Mouse (Mus musculus): ENCODE results near the gene Cox20.
A peak's percentile ranks its signal among the peaks of the same experiment; 100 is the strongest.
"Not testable (repeated sequence)": the region's sequence is repeated elsewhere in the genome, so short reads cannot be mapped to it uniquely, and the experiment has no call there.

The Cox20 gene

DNA sequence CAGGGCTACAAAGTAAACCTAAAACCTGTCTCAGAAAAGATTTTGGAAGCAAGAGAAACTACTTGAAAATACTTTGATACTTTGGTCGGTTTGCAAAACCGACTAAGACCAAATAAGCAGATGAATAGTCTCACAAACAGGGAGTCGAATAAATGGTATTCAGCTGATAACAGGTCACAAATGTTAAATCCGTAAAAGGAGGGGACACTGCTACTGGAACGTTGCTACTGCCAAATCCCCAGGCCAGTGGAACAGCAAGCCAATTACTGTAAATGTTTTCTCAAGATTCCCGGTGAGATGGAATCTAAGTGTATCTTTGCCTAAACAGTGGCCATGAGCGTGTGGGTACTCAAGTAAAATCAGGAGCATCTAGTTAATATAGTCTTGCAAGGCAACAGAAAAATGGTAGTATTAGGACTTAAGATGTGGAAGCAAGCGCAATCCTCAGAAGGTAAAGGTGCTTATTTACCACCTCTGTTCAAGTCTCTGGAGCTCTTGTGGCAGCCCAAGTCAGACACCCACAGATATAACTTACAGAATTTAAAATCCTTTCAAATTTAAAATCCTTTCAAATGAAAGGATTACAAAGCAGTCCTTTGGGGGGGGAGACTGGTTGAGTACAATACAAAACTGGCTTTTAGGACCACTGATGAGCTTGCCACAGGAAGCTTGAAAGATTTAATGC lies 1.2 kb downstream of the Cox20 start:
- no peak for DNase-seq (ENCODE audit: low spot score in 2 of 2)

DNA sequence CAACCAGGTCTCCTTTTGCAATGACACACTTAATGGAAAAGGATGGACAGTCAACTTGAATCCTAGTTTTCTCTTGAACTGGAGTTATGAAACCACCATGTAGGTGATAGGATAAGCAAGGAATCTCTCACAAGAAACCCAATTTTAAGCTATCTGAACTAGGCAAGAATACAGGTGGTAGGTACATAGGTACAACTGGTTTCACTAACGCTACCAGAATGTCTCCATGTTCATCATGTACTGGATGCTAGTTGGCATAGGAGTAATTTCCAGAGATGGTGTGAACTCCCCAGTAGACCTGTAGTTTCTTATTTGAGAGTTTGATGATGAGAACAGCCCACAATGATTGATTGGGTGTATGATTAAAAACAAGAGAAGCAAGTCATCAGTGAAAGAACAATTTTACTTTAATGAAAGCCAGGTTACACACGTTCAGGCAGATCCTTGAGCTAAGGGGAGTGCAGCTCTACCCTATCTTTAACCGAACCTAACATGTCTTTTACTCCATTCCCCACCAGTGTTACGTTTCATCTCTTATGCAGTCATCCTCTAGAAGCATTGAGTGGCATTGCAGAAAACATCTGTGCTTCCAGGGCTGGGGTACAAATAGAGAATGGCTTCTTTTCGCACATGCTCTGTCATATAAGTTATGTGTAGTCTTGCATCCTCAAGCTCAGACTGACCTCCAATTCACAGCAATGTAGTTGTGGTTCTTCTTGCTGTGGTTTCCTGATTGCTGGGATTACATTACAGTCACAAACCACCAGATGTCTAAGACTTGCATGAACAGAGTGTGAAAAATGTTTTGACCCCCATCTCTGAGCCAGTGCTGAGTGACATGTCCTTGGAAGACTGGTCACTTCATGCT lies 2.0 kb downstream of the Cox20 start:
- DNase-seq (ENCODE audit: low spot score in 2 of 2): no peak

DNA sequence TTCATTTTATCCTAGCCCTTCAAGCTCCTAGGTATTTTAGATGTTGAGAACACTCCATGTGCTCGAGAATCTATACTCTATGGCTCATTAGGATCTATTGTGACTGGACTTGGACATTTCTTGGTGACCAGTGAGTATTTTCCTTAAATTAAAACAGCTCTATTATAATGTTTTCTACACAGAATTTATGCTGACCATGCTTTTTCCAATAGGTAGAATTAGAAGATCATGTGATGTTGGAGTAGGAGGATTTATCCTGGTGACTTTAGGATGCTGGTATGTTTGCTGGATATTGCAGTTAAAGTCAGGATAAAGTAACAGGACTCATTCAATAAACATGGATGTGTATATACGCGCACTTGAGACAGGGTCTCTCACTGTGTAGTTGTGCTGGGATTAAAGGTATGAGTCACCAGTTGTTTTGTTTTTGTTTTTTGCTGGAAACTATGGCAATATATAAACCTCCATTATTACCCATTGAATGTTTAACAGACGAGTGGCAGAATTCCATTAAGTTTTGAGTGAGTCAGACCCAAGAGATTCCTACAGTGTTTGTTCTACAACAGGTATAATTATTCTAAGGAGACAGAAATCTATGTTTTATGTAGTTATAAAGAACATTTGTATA lies 2.9 kb downstream of the Cox20 start:
- DNase-seq (ENCODE audit: low spot score in 2 of 2): no peak

DNA sequence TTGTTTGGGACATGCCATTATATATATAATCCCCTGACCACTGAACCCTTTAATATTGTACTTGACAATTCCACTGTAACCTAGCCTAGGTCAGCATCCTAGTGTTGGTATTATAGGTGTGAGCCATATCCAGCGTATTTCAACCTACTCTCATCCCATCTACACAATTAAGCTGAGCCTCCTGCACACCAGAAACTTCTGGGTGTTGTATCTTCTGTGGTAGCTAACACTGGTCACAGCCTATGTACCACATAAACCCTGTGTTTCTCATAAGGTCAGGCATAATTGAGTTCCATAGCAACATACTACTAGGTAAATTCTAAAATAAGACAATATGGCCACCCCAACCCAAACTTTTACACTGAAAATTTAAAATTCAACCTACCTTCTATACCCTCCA lies 4.3 kb downstream of the Cox20 start:
- DNase-seq (ENCODE audit: low spot score in 2 of 2): no peak

DNA sequence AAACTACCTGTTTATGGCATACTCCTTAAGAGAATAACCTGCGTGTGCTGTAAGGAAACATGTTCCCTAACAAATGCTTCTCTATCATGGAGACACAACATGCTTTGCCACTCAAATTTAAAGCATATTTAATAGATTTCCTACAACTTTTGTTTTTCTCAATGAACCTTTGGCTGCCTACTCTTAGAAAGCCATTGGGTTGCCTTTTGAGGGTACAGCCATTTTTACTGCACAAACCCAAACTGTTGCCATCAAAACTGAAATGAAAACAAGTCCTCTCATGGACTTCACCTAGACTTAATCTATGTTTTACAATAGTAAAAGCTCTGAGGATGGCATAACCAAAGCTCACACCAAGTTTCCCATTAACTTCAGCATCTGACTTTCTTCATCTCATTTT lies 5.6 kb downstream of the Cox20 start:
- no peak for DNase-seq (ENCODE audit: low spot score in 2 of 2)

DNA sequence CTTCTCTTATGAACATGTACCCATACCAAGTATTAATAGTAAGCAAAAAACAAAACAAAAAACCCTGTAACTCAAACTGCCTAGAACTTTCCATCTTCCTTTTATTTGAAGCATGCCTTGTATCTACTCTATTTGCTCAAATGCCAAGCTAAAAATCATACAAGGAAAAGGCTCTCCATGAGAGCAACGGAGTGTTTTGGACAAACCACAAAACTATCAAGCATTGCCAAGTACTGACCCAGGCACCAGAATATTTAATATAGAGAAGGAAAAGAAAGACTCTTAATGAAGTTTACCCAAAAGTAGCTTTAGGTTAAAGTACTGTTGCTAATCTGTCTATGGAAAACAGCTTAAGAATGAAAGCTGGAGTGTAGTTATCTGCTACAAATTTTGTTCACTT lies 7.4 kb downstream of the Cox20 start:
- DNase-seq (ENCODE audit: low spot score in 2 of 2): no peak

DNA sequence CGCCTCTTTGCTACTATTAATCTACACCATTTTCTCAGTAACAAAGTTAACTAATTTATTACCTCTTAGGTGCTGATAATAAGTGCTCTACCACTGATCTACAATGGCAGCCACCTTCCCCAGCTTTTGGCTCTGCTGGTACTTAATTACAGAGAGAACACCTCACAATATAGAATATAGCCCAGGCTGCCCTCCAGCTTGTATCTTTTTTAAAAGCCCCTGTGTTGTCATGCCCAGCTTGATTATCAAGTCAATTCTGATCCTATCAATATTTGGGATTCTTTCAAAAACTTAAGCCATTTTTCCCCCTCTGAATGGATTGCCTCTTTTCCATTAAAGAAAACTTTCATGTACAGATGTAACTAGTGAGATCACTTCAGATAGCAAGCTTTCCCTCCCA lies 8.0 kb downstream of the Cox20 start:
- no peak for DNase-seq (ENCODE audit: low spot score in 2 of 2)

DNA sequence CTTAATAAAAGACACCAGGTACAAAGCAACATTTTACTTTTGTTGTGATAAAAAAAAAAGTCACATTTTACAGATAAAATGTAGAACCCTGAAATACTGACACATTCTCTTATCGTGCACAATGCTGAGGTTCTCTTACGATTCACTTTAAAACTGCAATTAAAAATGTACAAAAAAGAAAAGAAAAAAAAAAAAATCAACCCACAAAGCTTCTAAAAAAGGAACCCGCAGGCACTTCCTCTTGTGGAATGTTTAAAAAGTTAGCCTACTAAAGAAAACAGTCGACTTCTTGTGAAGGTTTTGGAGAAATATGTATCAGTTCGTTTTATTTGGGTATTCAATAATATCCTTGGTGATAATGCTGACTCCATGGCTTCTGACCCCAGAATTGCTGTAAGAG lies 10.1 kb downstream of the Cox20 start:
- DNase-seq (ENCODE audit: low spot score in 2 of 2): no peak

DNA sequence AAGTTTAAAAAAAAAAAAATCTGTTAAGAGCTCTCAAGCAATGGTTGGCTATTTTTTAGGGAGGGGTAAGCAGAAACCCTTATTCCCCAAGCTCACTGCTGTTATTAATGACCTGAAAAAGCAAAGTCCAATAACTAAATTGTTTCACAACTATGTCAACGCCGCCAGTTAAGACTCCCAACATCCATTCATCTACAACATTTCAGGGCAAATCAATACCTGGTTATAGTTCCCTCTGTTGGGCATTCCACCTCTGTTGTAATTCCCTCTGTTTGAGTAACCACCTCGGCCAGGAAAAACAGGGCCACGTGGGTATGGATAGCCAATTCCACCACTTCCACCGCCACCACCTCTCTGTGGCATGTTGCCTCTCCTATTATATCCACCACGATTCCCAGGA lies 11.0 kb downstream of the Cox20 start:
- DNase-seq (ENCODE audit: low spot score in 2 of 2): no peak

DNA sequence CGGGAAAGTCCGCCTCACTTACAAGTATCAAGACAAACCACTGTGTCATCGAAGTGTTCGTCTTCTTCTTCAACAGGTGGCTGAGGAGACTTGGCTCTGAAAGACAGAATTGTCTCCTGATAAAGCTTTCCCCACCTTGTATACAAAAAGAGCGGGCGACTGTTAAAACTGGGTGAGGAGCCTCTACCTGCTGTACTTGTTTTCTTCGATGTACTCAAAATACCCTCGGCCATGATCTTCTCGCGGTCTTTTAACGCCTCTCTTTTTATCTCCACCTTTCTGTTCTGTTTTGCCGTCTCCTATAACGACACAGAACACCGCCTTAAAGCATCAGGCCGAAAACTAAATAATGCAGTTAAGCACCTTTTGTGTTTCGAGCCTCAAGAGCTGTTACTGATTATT lies 16.9 kb downstream of the Cox20 start:
- peak; percentile 8 to 35 for DNase-seq (ENCODE audit: low spot score in 2 of 2)

DNA sequence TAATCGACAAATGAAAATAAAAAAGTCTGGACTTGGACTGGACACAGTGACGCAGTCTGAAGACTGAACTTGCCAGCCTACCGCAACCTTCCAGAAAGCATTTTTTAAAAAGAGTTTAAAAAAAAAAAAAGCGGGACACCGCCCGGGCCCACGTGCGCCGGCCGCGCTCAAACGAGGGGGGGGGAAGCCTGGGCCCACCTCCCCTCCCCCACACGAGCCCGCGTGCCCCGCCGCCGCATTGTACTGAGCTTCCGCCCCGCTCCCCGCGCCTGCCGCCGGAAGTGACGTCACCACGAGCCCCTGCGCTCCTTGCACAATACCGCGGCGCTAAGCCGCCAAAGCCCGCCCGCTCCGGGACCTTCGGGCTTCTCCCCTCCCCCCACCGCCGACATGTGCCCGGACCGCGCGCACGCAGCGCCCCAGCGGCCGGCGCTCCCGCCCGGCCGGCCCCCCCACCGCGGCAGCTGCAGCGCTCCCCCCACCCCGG lies 17.4 kb downstream of the Cox20 start:
- peak; percentile 93 to 94 for DNase-seq (ENCODE audit: low spot score in 2 of 2)

DNA sequence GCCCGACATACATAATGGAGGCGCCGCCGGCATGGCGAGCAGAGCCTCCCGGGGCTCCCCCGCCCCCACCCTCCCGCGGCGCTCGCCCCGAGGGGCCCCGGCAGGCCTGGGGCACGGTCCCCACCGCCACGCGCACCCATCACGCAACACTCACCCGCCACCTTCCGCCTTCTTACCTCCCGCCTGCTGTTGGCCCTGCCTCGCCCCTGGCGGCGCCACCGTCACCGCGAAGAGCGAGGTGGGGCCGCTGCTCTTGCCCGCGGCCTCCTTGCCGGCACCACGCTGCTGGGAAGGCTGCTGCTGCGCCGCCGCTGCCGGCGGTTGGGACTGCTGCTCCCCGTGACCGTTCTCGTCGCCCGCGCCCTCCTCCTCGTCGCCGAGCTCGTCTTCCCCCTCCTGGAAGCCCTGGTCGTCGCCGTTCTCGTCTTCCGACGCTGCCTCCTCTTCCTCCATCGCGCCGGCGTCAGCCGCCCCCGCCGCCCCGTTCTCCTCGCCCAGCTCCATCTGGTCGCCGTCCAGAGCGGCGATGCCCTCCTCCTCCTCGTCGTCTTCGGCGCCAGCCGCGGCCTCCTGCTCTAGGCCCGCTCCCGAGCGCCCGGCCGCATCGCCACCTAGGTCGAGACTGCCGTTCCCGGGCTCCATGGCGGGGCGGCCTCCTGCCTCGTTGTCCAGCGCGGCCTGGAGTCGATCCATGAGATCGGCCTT lies 18.0 kb downstream of the Cox20 start:
- peak; percentile 51 to 54 for DNase-seq (ENCODE audit: low spot score in 2 of 2)

DNA sequence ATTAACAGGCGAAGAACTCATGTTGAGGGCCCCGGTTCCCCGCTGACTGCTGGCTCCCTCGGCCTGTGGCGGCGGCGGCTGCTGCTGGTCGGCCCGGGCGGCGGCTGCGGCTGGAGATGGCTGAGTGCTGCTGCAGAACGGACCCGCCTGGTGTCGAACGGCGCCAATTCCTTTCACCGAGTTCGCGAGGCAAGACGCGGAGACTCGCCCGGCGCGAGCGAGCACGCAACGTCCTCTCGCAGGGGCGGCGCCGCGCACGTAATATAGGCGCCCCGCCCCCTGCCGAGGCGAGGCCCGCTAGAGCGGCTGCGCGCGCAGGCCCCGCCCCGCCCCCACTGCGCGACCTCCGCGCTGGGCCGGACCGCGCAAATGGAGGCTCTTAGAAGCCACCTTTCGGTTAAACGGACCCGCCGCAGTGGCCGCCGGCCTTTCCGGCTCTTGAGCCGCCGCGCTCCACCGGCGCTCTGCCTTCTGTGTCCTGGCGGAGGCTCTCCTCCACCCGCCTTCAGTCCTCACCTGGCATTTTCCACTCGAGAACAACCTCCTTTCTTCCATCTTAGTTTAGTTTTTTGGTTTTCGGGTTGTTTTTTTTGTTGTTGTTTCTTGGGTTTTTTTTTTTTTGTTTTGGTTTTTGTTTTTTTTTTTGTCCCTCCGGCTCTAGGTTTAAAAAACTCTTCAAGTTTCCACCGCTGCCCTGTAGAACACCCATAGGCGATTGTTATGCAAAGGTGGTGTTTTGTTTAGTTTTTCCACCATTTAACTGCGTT lies 18.8 kb downstream of the Cox20 start, which contains the start of gene Hnrnpu:
TSS of gene Hnrnpu (minus strand) at position 247 of the 767 bp plus-strand sequence.
- DNase-seq (ENCODE audit: low spot score in 2 of 2): peak; percentile 94 to 96

DNA sequence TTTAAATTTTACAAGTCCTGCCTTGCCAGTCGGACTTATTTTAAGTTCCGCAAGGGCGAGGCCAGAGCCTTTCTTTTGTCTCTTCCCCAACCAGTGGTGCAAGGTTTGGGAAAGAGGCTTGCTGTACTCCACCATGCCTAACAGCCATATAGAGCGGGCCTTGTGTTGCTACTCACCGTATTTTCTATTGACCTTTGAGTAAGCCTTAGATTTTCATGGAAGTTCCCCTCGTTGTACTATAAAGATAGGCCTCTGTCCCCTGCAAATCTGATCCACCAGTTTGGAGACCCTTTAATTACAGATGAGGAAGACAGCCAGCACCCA lies 19.4 kb downstream of the Cox20 start:
- peak; percentile 17 to 35 for DNase-seq (ENCODE audit: low spot score in 2 of 2)

DNA sequence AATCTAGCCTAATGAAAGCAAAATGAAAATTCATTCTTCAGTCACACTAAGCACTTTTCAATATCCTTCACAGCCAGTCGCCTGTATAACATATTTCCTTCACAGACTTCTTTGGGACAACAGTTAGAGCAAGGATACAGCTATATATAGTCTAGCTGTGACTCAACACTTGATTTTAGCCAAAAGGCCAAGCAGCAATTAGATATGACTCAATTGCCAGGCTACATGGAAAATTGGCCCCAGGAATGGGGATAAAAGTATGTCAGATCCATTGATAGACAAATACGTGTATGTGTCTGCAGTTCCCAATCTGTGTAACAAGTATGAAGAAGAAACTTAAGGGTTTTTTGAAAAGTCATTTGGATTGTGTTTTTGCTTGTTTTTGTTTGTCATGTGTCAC lies 21.3 kb downstream of the Cox20 start:
- DNase-seq (ENCODE audit: low spot score in 2 of 2): no peak

DNA sequence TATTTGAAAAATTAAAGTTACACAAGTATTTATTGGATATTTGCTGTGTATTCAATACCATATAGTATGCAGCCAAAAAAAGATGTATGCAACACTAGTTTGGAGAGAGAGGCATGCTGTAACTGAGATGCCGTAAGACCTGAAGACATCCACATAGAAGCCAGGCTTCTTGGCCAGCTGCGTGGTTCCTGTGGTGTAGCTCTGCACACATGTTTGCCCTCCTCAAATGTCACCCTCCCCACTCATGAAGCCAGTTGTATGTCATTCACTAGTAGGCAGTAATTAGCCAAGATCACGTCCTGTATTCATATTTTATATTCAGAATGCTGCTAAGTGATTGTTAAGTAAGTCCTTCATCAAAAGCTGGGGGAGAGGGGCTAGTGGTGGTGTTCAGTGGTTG lies 22.5 kb downstream of the Cox20 start:
- no peak for DNase-seq (ENCODE audit: low spot score in 2 of 2)

DNA sequence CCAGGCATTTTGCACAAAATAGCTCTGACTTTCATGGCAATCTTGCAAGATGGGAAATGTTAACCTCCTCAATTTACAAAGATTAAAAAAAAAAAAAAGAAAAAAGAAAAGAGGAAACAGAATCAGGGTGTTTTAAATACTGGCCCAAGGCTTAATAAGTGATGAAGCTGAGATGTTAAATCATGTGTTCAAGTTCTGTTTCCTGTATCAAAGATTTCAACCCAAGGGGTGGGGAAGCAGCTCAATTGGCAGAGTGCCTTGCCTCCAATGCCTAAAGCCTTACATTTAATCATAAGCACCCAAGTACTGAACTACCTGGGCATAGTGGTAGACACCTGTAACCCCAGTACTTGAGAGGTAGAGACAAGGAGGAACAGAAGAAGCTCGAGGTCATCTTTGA lies 23.1 kb downstream of the Cox20 start:
- no peak for DNase-seq (ENCODE audit: low spot score in 2 of 2)

DNA sequence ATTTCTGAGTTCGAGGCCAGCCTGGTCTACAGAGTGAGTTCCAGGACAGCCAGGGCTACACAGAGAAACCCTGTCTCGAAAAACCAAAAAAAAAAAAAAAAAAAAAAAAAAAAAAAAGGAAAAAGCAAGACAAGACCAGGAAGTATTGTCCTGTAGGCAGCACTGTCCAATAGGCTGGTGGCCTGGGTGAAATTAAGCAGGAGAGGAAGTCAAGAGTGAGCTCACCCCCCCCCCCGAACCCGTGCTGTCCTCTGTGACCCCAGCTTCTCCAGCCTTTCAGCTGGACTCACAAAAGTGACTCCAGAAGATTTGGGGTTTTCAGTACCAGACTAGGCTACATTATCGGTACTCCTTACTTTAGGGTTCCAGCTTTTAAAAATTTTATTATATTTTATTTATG lies 23.7 kb downstream of the Cox20 start:
- DNase-seq (ENCODE audit: low spot score in 2 of 2): no peak

DNA sequence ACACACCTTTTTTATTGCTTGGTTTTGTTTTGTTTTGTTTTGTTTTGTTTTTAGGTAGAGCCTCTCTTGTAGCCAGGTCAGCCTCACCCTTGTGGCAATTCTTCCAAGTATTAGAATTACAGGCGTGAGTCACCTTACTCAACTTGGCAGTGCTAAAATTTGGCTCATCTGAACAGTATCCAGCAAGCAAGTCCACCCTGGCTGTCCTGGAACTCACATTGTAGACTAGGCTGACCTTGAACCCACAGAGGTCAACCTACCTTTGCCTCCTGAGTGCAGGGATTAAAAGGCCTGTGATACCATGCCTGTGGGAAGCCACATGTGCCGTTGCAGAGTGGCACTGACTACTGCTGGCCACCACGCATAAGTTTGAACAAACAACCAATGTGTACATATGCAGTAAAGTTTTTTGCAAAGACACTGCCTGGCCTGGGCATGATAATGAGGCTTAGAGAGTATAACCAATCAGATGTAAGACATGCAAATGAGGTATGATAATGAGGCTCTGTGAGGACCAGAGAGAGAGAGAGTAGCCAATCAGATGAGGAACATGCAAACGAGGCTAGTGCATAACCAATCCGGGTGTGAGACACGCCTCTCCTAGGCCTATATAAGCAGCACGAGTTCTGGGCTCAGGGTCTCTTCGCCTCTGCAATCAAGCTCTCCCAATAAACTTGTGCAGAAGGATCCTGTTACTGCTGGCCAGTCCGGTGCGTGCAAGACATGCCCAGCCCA lies 25.3 kb downstream of the Cox20 start:
- DNase-seq (ENCODE audit: low spot score in 2 of 2): not testable (repeated sequence)

DNA sequence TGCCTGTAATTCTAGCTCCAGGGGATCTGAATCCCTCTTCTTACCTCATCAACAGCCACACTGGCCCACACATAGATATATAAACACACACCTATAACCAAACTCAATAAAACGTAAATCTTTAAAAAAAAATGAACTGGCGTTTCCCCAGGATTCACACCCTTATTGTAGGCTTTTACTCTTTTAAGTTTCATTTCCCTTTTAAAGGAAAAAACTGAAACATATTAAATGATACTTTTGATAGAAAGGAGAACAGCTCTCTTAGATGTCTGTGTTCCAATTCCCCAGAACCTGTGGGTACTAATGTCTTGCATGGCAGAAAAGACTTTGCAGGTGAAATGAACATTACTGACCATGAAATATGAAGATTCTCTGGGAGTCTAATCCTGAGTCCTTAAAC lies 31.9 kb downstream of the Cox20 start:
- no peak for DNase-seq (ENCODE audit: low spot score in 2 of 2)

DNA sequence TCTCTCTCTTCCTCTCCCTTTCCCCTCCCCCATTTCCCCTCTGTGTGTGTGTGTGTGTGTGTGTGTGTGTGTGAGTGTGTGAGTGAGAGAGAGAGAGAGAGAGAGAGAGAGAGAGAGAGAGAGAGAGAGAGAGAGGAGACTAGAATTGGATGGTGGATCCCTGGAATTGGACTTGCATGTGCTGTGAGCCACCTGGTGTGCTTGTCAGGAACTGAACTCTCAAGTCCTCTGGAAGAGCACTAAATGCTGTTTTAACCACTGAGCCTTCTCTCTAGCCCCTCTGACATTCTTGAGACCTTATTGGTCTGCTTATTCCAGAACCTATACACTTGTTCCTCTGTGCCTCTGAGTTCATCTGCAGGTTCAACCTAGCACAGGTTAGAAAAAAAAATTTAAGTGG lies 32.7 kb downstream of the Cox20 start:
- DNase-seq (ENCODE audit: low spot score in 2 of 2): no peak

Measured in spleen, postnatal 36 days (tissue).